Mouse (Mus musculus) brain, adult 2 months (tissue): ENCODE data around the gene Loxl1.
A peak's percentile ranks its signal among the peaks of the same experiment; 100 is the strongest.
"Not testable (repeated sequence)": the region's sequence is repeated elsewhere in the genome, so short reads cannot be mapped to it uniquely, and the experiment has no call there.

Experiments
- DNase-seq: peaks from one replicate; pipeline ENCODE4 v3.0.0; 2011; ENCODE audit warnings: low read depth, low spot score

Gene Loxl1

GRCm38 (mm10) chr9:58276346-58276745, 36.6 kb downstream of the Loxl1 start:
- no peak for DNase-seq

DNA sequence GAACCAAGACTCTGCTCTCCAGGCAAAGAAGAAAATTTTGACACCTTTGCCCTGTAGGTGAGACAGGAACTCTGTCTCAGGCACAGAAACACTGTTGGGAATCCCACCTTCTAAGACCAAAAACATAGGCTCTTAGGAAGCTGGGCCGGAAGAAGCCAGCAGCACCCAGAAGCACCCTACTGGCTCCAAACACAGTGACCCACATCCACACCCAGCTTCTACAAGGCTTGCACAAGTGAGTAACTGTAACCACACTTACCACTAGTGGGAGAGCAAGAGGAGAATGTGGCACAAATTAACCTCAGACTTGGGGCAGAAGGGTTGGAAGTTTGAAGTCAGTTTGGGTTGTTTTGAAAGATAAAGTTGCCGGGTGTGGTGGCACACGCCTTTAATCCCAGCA, 37.2 kb downstream of the Loxl1 start:
- no peak for DNase-seq

DNA sequence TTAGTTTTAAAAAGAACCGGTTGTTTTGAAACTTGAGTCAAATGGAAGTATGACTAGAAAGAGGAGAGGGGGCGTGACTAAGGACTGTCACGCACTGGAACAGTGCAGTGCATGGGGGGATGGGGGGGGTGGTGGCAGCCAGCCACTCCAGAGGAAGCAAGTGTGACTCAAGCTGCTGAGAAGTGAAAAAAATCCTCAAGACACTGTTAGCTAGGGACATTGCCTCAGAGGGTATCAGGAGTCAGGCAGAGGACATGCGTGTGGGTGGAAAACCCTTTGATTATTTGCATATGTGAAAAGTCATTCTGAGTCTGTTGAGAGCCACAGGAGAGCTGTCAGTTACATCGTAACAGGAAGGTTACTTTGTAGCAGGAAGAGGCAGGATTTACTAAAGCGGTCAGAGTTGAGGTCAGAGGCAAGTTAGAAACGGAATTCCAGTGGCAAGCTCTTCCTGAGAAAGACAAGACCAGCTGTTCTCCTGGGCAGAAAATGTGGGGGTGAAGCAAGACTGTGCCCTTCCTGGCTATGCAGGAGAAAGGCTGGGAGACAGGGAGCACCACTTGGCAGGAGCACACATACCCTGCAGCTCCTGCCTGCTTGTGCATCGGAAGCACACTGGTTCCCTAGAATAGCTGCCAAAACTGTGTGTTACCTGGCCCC, 37.7 kb downstream of the Loxl1 start:
- peak; percentile 82 for DNase-seq

DNA sequence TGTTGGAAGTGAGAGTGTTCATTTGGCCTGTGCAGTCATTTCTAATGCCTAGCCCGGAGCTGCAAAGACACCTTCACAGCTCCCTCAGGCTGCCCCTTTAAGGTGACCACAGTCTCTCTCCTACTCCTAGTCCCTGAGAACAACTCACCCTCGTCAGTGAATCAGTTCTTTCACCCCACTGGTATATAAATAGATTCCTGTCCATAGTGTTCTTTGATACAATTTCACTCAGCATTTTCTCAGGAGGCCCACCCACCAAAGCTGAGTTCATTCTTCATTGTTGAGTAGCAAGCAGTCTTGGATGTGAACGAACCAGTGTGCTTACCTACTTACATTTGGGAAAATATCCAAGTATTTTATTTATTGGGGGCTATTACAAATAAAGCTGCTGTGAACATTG, 38.4 kb downstream of the Loxl1 start:
- DNase-seq, result peak; percentile 27

DNA sequence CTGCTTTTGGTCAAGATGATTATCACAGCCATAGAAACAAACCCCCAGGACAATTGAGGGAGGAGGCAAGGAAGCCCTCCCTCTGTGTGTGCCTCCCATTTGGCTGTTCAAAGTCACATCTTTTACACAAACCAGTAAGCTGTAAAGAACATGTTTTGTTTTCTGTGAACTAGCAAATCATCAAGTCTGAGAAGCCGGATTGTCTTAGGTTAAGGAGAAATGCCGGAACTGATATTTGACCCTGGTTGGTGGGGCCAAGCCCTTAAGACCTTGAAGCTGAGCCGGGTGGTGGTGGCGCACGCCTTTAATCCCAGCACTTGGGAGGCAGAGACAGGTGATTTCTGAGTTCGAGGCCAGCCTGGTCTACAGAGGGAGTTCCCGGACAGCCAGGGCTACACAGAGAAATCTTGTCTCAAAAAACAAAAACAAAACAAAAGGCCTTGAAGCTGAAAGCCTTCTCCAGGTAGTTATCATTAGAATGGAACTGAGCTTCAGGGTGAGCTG, 38.8 kb downstream of the Loxl1 start:
- DNase-seq, result no peak

DNA sequence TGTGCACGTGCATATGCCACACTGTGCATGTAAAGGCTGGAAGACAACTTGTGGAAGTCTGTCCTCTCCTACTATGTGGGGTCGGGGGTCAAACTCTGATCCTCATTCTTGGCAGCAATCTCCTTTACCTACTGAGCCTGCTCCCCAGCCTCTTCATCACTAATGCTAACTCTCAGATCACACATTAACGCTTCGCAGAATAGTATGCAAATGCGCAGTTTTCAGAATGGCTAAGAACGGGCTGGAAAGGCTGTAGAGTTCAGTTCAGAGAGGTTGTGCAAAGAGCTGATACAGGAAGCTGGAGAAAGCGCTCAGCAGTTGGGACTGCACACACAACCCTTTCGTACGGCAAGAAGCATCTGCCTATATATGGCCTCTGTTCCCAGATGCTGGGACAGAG, 40.1 kb downstream of the Loxl1 start:
- no peak for DNase-seq

DNA sequence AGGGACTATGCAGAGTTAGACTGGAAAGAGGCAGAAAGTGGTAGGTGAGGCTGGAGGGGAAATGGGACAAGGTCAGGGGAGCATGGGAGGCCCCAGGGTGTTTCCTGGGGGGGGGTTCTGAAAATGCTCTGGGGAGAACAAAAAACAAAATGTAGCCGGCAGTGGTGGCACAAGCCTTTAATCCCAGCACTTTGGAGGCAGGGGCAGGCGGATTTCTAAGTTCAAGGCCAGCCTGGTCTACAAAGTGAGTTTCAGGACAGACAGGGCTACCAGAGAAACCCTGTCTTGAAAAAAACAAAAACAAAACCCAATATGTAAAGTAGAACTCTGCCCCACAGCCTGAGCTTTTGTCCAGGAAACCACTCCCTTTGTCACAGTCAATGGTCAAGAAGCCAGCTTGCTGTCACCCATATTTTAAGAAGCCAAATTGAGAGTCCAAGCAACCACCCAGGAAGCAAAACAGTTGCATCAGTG, 40.9 kb downstream of the Loxl1 start:
- no peak for DNase-seq

DNA sequence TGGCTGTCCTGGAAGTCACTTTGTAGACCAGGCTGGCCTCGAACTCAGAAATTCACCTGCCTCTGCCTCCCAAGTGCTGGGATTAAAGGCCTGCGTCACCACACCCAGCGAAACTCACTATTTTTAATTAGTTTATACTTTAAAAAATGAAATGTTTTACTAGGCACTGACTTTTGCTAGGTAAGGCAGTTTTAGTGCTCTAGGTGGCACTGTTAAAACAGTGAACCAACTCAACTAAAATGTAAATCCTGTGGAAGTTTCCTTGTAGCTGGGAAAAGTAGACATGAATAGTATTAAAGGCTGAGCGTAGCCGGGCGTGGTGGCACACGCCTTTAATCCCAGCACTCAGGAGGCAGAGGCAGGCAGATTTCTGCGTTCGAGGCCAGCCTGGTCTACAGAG, 41.4 kb downstream of the Loxl1 start:
- not testable (repeated sequence) for DNase-seq

DNA sequence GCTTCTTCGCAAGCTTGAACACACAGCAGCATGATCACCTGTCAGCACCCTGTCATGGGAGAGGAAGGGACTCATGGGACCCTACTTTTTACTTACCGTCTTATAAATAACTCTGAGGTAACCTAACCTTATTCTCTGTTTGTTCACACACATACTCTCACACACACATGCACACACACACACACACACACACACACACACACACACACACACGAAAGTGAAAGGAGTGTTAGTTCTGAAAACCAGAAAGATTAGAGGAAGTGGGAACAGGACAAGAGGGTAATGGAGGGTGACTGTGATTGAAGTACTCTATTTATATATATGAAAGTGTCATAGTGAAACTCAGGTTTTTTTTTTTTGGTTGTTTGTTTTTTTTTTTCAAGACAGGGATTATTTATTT, 41.9 kb downstream of the Loxl1 start:
- no peak for DNase-seq

DNA sequence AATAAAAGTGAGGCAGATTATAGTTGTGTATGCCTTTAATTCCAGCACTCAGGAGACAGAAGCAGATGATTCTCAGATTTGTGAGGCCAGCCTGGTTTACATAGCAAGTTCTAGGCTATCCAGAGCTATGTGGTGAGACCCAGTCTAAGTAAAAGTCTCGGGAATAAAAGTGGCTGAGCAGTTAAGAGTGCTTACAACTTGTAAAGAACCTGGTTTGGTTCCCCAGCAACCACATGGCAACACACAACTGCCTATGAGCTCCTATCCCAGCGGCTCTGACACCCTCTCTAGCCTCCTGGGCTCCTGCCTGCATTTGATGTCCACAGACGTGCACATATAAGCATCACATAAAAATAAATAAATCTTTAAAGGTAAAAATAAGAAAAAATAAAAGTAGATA, 42.9 kb downstream of the Loxl1 start:
- no peak for DNase-seq

- DNase-seq, result peak; percentile 80
Measured at GRCm38 (mm10) chr9:58268384-58269313, 44.3 kb downstream of the Loxl1 start.

- no peak for DNase-seq
Measured at GRCm38 (mm10) chr9:58267046-58267445, 45.9 kb downstream of the Loxl1 start.

GRCm38 (mm10) chr9:58266571-58267011, 46.4 kb downstream of the Loxl1 start:
- no peak for DNase-seq

GRCm38 (mm10) chr9:58265368-58265767, 47.6 kb downstream of the Loxl1 start:
- no peak for DNase-seq

- peak; percentile 59 for DNase-seq
Measured at GRCm38 (mm10) chr9:58262507-58262906, 50.5 kb downstream of the Loxl1 start.

- no peak for DNase-seq
Measured at GRCm38 (mm10) chr9:58255704-58256685, 57.0 kb downstream of the Loxl1 start.

DNA sequence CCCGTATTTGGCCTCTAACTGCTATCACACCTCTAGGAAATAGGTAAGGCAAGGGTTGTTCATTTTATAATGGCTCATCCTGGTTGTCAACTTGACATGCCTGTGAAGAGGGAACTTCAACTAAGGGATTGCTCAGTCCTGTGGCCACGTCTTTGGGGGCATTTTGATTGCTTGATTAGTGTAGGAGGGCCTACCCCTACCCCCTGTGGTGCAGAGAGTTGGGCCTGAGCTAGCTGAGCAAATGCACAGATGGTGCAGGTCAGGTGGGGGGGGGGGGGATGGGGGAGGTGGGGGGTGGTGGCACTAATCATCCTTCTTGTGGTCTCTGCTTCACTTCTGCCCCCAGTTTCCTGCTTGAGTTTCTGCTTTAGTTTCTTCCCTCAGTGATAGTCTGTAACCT, 57.9 kb downstream of the Loxl1 start:
- no peak for DNase-seq

GRCm38 (mm10) chr9:58253805-58254122, 59.2 kb downstream of the Loxl1 start:
- not testable (repeated sequence) for DNase-seq

DNA sequence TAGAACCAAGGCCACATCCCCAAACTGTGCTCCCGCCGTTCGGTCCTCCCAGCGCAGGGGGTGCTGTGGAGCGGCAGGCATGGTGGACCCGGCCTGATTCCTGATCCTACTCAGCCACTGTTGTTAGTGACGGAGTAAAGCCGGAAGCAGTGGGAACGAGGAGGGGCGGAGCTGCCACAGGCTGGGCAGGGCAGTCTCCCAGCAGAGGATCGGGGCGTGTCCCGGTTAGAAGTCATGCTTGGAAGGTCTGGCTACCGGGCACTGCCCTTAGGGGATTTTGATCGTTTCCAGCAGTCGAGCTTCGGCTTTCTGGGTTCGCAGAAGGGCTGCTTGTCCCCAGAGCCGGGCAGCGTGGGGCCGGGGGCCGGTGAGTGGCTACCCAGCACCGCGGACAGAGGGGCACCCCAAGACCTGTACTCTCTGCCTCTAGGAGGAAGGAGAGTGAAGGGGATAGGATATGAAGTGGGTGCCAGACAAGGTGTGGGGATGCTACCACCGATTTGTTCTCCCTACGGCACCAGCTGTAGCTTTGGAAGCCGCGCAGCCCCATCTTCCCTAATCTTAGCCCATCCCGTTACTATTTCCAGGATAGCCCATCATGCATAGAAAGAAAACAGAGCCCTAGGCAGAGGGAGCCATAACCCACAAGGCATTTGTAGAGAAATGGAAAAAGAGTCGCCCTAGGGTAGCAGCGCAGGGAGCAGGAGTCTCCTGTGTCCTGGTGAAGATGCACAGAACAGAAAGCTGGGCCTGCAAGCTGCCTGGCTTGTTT, 59.8 kb downstream of the Loxl1 start, which contains the start of gene Stoml1:
Gene Stoml1 (plus strand): TSS at position 132 of the 772 bp plus-strand sequence.
- peak; percentile 98 for DNase-seq

DNA sequence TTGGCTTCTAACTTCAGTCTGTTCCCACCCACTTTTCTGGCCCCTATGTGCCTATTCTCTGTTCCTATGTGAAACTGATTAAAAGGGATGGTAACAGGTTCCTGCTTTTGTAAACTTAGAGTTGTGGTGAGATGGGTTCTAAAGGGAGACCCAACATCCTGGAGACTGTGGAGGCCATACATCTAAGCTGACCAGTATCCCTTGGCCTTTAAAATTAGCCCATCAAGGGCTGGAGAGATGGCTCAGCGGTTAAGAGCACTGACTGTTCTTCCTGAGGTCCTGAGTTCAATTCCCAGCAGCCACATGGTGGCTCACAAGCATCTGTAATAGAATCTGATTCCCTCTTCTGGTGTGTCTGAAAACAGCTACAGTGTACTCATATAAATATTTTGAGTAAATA, 62.3 kb downstream of the Loxl1 start:
- not testable (repeated sequence) for DNase-seq

DNA sequence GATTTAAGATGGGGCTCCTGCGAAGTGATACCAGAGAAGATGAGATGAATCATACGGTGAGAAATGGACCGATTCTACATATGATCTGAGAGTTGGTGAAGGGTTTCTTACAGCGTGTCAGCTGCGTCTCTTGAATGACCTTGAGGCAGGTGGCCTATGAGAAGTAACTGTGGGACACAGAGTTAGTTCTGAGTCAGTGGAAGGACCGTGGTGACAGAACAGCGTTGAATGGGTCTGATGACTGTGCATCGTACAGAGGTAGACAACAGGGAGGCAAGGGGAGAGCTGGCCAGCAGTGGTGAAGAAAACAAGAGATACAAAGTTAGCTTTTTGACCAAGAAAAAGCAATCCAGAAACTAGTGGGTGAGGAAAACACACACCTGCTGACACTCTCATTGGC, 62.7 kb downstream of the Loxl1 start:
- DNase-seq, result no peak
